Mouse (Mus musculus) neutrophil, adult 59 days (primary cell): Measurements from ENCODE around the gene Olfr934. TPM values are rescaled to one million over a fixed set of nuclear protein-coding genes. Genes with fewer than 3 reads are reported as not detected.

Experiments used
- total RNA-seq, 2 experiments: library from RNA; stranded (reverse); gene quantifications; 1 replicate in 1 of 2; 2 replicates in 1 of 2; pipeline ENCODE4 v1.2.4; 2023

Gene Olfr934
- total RNA-seq: not detected

GRCm38 (mm10) chr9:38988215-38988614 lies at the start of gene Olfr934:
TSS of gene Olfr934 (minus strand) at chr9:38988315.

GRCm38 (mm10) chr9:39023277-39023676 lies 35.2 kb upstream of the Olfr934 start, which contains the start of gene Olfr146:
TSS of gene Olfr146 (minus strand) at chr9:39023377.

DNA sequence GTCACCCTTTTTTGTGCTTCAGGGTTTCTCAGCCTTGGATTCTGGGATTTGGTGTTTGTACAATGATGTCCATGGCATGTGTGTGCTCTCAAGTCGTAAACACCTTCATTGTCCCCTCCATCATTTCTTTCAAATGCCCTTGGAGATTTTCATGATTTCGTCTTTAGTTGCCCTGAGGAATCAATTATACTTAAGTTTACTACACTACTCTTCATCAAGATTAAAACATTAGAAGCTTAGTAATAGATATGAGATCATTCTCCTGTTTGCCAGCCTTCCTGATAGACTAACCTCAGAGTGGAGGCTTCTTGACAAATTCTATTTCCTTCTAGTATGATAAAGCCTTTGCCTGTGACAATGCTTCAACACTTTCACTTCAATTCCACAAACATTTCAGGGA lies 11.5 kb upstream of the Olfr934 start, which contains the start of gene Olfr935:
TSS of gene Olfr935 (minus strand) at position 101 of the 400 bp plus-strand sequence.

GRCm38 (mm10) chr9:38972013-38972412 lies 16.1 kb downstream of the Olfr934 start, which contains the start of gene Olfr933:
TSS of gene Olfr933 (plus strand) at chr9:38972313.

Other genes with a start within 250 kb of the Olfr934 start
- under 1 TPM; 0.07 to 0.18 TPM for gene Olfr920, start 236.0 kb downstream of the Olfr934 start, total RNA-seq
- gene Olfr921, start 215.2 kb downstream of the Olfr934 start, total RNA-seq: not detected
- not detected for gene Olfr922, start 173.7 kb downstream of the Olfr934 start, total RNA-seq
- not detected for gene Olfr923, start 161.8 kb downstream of the Olfr934 start, total RNA-seq
- not detected for gene Olfr924, start 143.9 kb downstream of the Olfr934 start, total RNA-seq
- not detected for gene Olfr26, start 133.3 kb downstream of the Olfr934 start, total RNA-seq
- gene Olfr926, start 111.2 kb downstream of the Olfr934 start, total RNA-seq: not detected
- gene Olfr930, start 58.5 kb downstream of the Olfr934 start, total RNA-seq: not detected
- not detected for gene Olfr933, start 16.0 kb downstream of the Olfr934 start, total RNA-seq
- not detected for gene Olfr935, start 11.4 kb upstream of the Olfr934 start, total RNA-seq
- gene Olfr146, start 35.1 kb upstream of the Olfr934 start, total RNA-seq: not detected
- gene Olfr937, start 76.6 kb upstream of the Olfr934 start, total RNA-seq: not detected
- gene Olfr938, start 90.6 kb upstream of the Olfr934 start, total RNA-seq: not detected
- not detected for gene Olfr27, start 139.8 kb upstream of the Olfr934 start, total RNA-seq
- gene Olfr943, start 178.0 kb upstream of the Olfr934 start, total RNA-seq: not detected
- gene Olfr944, start 213.6 kb upstream of the Olfr934 start, total RNA-seq: not detected